Mouse (Mus musculus) Patski (cell line): ENCODE data around the gene Raet1e. TPM values are rescaled to one million over a fixed set of nuclear protein-coding genes. Genes with fewer than 3 reads are reported as not detected.
"Not testable (repeated sequence)": the region's sequence is repeated elsewhere in the genome, so short reads cannot be mapped to it uniquely, and the experiment has no call there.

ENCODE experiments used
- ATAC-seq: fragments of 100-300 bp; one replicate; pipeline ENCODE4 v1.8.0; 2021
- CTCF ChIA-PET: fragments of 350-600 bp; sonication (Branson Sonifier 250); formaldehyde crosslinking; loops from one replicate; lab custom pipeline; 2022; ENCODE audit warnings: inconsistent platforms; lab: Charles Lee
- POLR2A ChIA-PET: fragments of 350-600 bp; sonication (Branson Sonifier 250); formaldehyde crosslinking; loops from one replicate; lab custom pipeline; 2022; ENCODE audit warnings: antibody characterized with exemption, inconsistent platforms; lab: Charles Lee
- DNase-seq: peaks from one replicate; pipeline ENCODE4 v3.0.0-alpha.2; 2011; ENCODE audit warnings: low read depth, low spot score
- H3K27me3 ChIP-seq: fragments of 371-371 bp; one replicate; pipeline ENCODE4 v1.5.1; 2021
- CTCF ChIP-seq: fragments of 100-300 bp; IDR thresholded peaks from one replicate; pipeline ENCODE4 v1.5.1; 2021
- in situ Hi-C: fragments of 300-500 bp; cut with MboI; formaldehyde crosslinking; loops from 3 replicates; pipeline ENCODE4 v1.11.1; 2018; ENCODE audit warnings: low pct_unique_long_range_greater_than_20kb, mixed read lengths
- polyA plus RNA-seq: library from polyadenylated mRNA; unstranded; gene quantifications from one replicate; pipeline ENCODE4 v1.2.3, GENCODE M21; 2021

Raet1e gene
- polyA plus RNA-seq, 1 experiment from 2014 or later: 2.1 TPM

- CTCF ChIA-PET, ATAC-seq, DNase-seq, POLR2A ChIA-PET: not testable (repeated sequence)
- H3K27me3 ChIP-seq: peaks cover 36% of the 10 kb centered on the region
- in situ Hi-C loops: loop anchor here (10.0 to 25.0 kb wide), 3 partner anchors 99 to 767 kb away; partner anchors contain the start of gene Aldh8a1
Measured at GRCm38 (mm10) chr10:22154127-22154526, 4.2 kb upstream of the Raet1e start.

GRCm38 (mm10) chr10:22154871-22155799 lies 3.2 kb upstream of the Raet1e start:
- DNase-seq (no peak), ATAC-seq (no peak)
- no peak for TF ChIP-seq CTCF
- peaks cover 36% of the 10 kb centered on the region for H3K27me3 ChIP-seq
- in situ Hi-C loops: loop anchor here (5.0 to 25.0 kb wide), 4 partner anchors 100 to 768 kb away; partner anchors contain the start of gene Aldh8a1
- POLR2A ChIA-PET: no interaction called here
- CTCF ChIA-PET: no interaction called here

GRCm38 (mm10) chr10:22159131-22159561 lies 777 bp downstream of the Raet1e start:
- ChIA-PET POLR2A (interaction anchor here (1.4 kb wide), 1 partner anchor 9 kb away, joined by 5 read pairs; no protein-coding TSS in a partner anchor), CTCF (no interaction called here)
- no peak for ATAC-seq
- peaks cover 26% of the 10 kb centered on the region for H3K27me3 ChIP-seq
- in situ Hi-C loops: loop anchor here (5.0 to 25.0 kb wide), 4 partner anchors 104 to 772 kb away; partner anchors contain the start of gene Aldh8a1
- DNase-seq: no peak
- no peak for TF ChIP-seq CTCF

GRCm38 (mm10) chr10:22159581-22160140 lies 1.3 kb downstream of the Raet1e start:
- in situ Hi-C loops: loop anchor here (5.0 to 25.0 kb wide), 4 partner anchors 105 to 772 kb away; partner anchors contain the start of gene Aldh8a1
- ATAC-seq: no peak
- no peak for DNase-seq
- ChIA-PET POLR2A (interaction anchor here (1.4 kb wide), 1 partner anchor 9 kb away, joined by 5 read pairs; no protein-coding TSS in a partner anchor), CTCF (no interaction called here)
- H3K27me3 ChIP-seq: peaks cover 26% of the 10 kb centered on the region
- no peak for TF ChIP-seq CTCF

- ATAC-seq, DNase-seq, POLR2A ChIA-PET, H3K27me3 ChIP-seq, CTCF ChIA-PET: not testable (repeated sequence)
- in situ Hi-C loops: loop anchor here (25.0 kb wide), 1 partner anchor 776 kb away; the partner anchor contains the start of gene Aldh8a1
Measured at GRCm38 (mm10) chr10:22163279-22163678, 4.9 kb downstream of the Raet1e start.

GRCm38 (mm10) chr10:22163705-22164583 lies 5.6 kb downstream of the Raet1e start:
- in situ Hi-C loops: loop anchor here (25.0 kb wide), 1 partner anchor 777 kb away; the partner anchor contains the start of gene Aldh8a1
- POLR2A ChIA-PET, CTCF ChIA-PET, ATAC-seq, H3K27me3 ChIP-seq, DNase-seq: not testable (repeated sequence)
- peak; percentile 79 for TF ChIP-seq CTCF

GRCm38 (mm10) chr10:22165328-22166003 lies 7.1 kb downstream of the Raet1e start:
- CTCF ChIA-PET, POLR2A ChIA-PET, H3K27me3 ChIP-seq, ATAC-seq, DNase-seq: not testable (repeated sequence)
- in situ Hi-C loops: loop anchor here (25.0 kb wide), 1 partner anchor 778 kb away; the partner anchor contains the start of gene Aldh8a1

- CTCF ChIA-PET: not testable (repeated sequence)
- in situ Hi-C loops: loop anchor here (25.0 kb wide), 1 partner anchor 779 kb away; the partner anchor contains the start of gene Aldh8a1
Measured at GRCm38 (mm10) chr10:22166025-22166424, 7.7 kb downstream of the Raet1e start.

GRCm38 (mm10) chr10:22167061-22167460 lies 8.7 kb downstream of the Raet1e start:
- H3K27me3 ChIP-seq, CTCF ChIA-PET: not testable (repeated sequence)
- in situ Hi-C loops: loop anchor here (25.0 kb wide), 1 partner anchor 780 kb away; the partner anchor contains the start of gene Aldh8a1

More at GRCm38 (mm10) chr10:22166025-22166424, 7.7 kb downstream of the Raet1e start:
- DNase-seq, H3K27me3 ChIP-seq, POLR2A ChIA-PET, ATAC-seq: not testable (repeated sequence)

GRCm38 (mm10) chr10:22169116-22169515 lies 10.7 kb downstream of the Raet1e start:
- ATAC-seq: not testable (repeated sequence)

More at GRCm38 (mm10) chr10:22167061-22167460, 8.7 kb downstream of the Raet1e start:
- ATAC-seq, DNase-seq, POLR2A ChIA-PET: not testable (repeated sequence)

GRCm38 (mm10) chr10:22172431-22173334 lies 14.3 kb downstream of the Raet1e start:
- ATAC-seq, DNase-seq, H3K27me3 ChIP-seq, POLR2A ChIA-PET, CTCF ChIA-PET: not testable (repeated sequence)
- in situ Hi-C loops: loop anchor here (25.0 kb wide), 1 partner anchor 785 kb away; the partner anchor contains the start of gene Aldh8a1

More at GRCm38 (mm10) chr10:22169116-22169515, 10.7 kb downstream of the Raet1e start:
- CTCF ChIA-PET, POLR2A ChIA-PET, DNase-seq, H3K27me3 ChIP-seq: not testable (repeated sequence)
- in situ Hi-C loops: loop anchor here (25.0 kb wide), 1 partner anchor 782 kb away; the partner anchor contains the start of gene Aldh8a1
